In genomic region chr9:15531204-15531603, GRCm38 (mm10) we compare ENCODE assay signal across 22 mouse cellular contexts. TPM values are rescaled to one million over a fixed set of nuclear protein-coding genes. Genes with fewer than 3 reads are reported as not detected.
DNase-seq lines count a peak whose midpoint lies in the region; ATAC-seq and TF ChIP-seq lines count a peak whose summit lies in the region.
"Had no signal": no experiment of that assay in that cellular context is flagged by ENCODE, and none has a peak within 500 bp of the region (broad histone marks: within the 10 kb centered on the region; RNA-seq: fewer than 3 reads in every experiment).

No protein-coding gene starts in this region.

- ATAC-seq in kidney, embryonic 14.5 days (ENCODE audit: low FRiP score, low TSS enrichment): peak; percentile 54; the same call in 1 of the 2 replicates
- no peak for ATAC-seq in neural tube, embryonic 13.5 days (ENCODE audit: low read depth)
- ATAC-seq: activated CD4-positive, CD25-positive, alpha-beta regulatory T cell, adult 4 months; forebrain, embryonic 13.5 days; forebrain, postnatal 0 days; Patski had no signal

- 28% methylated on average over 5 of the region's 5 CpGs for WGBS in kidney, embryonic 14.5 days
- WGBS in neural tube, embryonic 13.5 days: 52% methylated on average over 5 of the region's 5 CpGs
- WGBS in lung, adult 2 months: 76% methylated on average over 5 of the region's 5 CpGs

- no peak overlapping the region for H3K9ac ChIP-seq in kidney, embryonic 14.5 days (ENCODE audit: low read depth, low read length)
- H3K9ac ChIP-seq in neural tube, embryonic 13.5 days: 0 out of 2 replicates have a peak overlapping the region, but pooled peaks have one; percentile 12
- H3K9ac ChIP-seq: embryonic facial prominence, embryonic 13.5 days; forebrain, embryonic 13.5 days; forebrain, postnatal 0 days; hindbrain, embryonic 12.5 days had no signal

- H3K36me3 ChIP-seq in kidney, embryonic 14.5 days (ENCODE audit: control insufficient read depth, insufficient read depth, low read length): no peaks in the 10 kb centered on the region; the same call in 1 of the 2 replicates
- H3K36me3 ChIP-seq in neural tube, embryonic 13.5 days: no peaks in the 10 kb centered on the region
- H3K36me3 ChIP-seq: embryonic facial prominence, embryonic 13.5 days; hindbrain, embryonic 12.5 days had no signal

- peaks cover 37% of the 10 kb centered on the region for H3K4me1 ChIP-seq in kidney, embryonic 14.5 days (ENCODE audit: control insufficient read depth, insufficient read depth, low read length)
- peaks cover 47% of the 10 kb centered on the region for H3K4me1 ChIP-seq in neural tube, embryonic 13.5 days (replicated peaks)
- H3K4me1 ChIP-seq in lung, adult 2 months (ENCODE audit: control insufficient read depth, insufficient read depth, low read length): peaks cover 50% of the 10 kb centered on the region

- TF ChIP-seq POLR2A in lung, adult 2 months (IDR thresholded peaks at IDR 0.05; ENCODE audit: borderline replicate concordance, extremely low read depth, low read depth, low read length): no peak

- DNase-seq in kidney, adult 8-10 months: no peak
- no peak for DNase-seq in neural tube, embryonic 10.5 days (ENCODE audit: extremely low spot score, low spot score)
- peak; percentile 63 for DNase-seq in induced T-regulatory cell, adult 2 months (ENCODE audit: low read depth)
- DNase-seq in lung, adult 2 months: no peak
- no peak for DNase-seq in spleen, postnatal 14 days (ENCODE audit: low spot score in 2 of 2)
- DNase-seq: adrenal gland, postnatal 14 days; cerebellum, adult 18-20 months; cerebellum, adult 9-11 months; cerebellum, postnatal 36 days; forebrain, postnatal 0 days; gastrocnemius, postnatal 14 days; heart, adult 2 months; heart, postnatal 36 days had no signal

- H3K27me3 ChIP-seq in kidney, embryonic 14.5 days (ENCODE audit: control insufficient read depth, insufficient read depth, low read length): no peaks in the 10 kb centered on the region
- no peaks in the 10 kb centered on the region for H3K27me3 ChIP-seq in neural tube, embryonic 13.5 days
- H3K27me3 ChIP-seq: CH12.LX; embryonic facial prominence, embryonic 13.5 days; forebrain, embryonic 13.5 days; Patski had no signal

- no peak overlapping the region for H3K4me2 ChIP-seq in kidney, embryonic 14.5 days (replicated peaks; ENCODE audit: low read depth, low read length)
- no peak overlapping the region for H3K4me2 ChIP-seq in neural tube, embryonic 13.5 days
- H3K4me2 ChIP-seq: embryonic facial prominence, embryonic 13.5 days; forebrain, embryonic 13.5 days; heart, embryonic 11.5 days; hindbrain, embryonic 12.5 days had no signal

- no peaks in the 10 kb centered on the region for H3K9me3 ChIP-seq in kidney, embryonic 14.5 days (ENCODE audit: control insufficient read depth, low read length)
- H3K9me3 ChIP-seq in neural tube, embryonic 13.5 days: no peaks in the 10 kb centered on the region
- H3K9me3 ChIP-seq: embryonic facial prominence, embryonic 13.5 days; forebrain, embryonic 13.5 days; hindbrain, embryonic 12.5 days had no signal

- no peak overlapping the region for H3K4me3 ChIP-seq in kidney, embryonic 14.5 days (ENCODE audit: low read length)
- H3K4me3 ChIP-seq in neural tube, embryonic 13.5 days: no peak overlapping the region
- H3K4me3 ChIP-seq in lung, adult 2 months (replicated peaks; ENCODE audit: extremely low read depth, low read depth, low read length): no peak overlapping the region
- H3K4me3 ChIP-seq: embryonic facial prominence, embryonic 13.5 days; forebrain, embryonic 13.5 days; heart, adult 2 months; hindbrain, embryonic 12.5 days had no signal

- TF ChIP-seq CTCF in lung, adult 2 months (IDR thresholded peaks at IDR 0.05; ENCODE audit: insufficient read depth, low read length): no peak

- H3K27ac ChIP-seq in kidney, embryonic 14.5 days (ENCODE audit: low read depth, low read length): peak overlapping the region; percentile 24; the same call in 1 of the 2 replicates
- H3K27ac ChIP-seq in neural tube, embryonic 13.5 days (replicated peaks): no peak overlapping the region
- H3K27ac ChIP-seq: embryonic facial prominence, embryonic 13.5 days; forebrain, embryonic 13.5 days; heart, adult 2 months; hindbrain, embryonic 12.5 days had no signal

RNA-seq across cellular contexts. Expression of gene Smco4, which starts 38.0 kb away (rescaled TPM):
- polyA plus RNA-seq in kidney, embryonic 14.5 days (2014; fragmentation: Nextera tagmentation; extraction: Ambion mirVana): 7.0 and 24.0 TPM in 2 replicates
- 0.32 and 0.52 TPM in 2 replicates for polyA plus RNA-seq in neural tube, embryonic 13.5 days (2015; fragmentation: Nextera tagmentation; extraction: Ambion mirVana)
- polyA plus RNA-seq in lung, adult 2 months (2012; rRNA removed): 22.0 and 27.1 TPM in 2 replicates
